Mouse (Mus musculus): ENCODE results near the gene Mmrn2.

GRCm38 (mm10) chr14:34410716-34411115 is 35.5 kb downstream of the Mmrn2 start:
- TF ChIP-seq CTCF (IDR thresholded peaks at IDR 0.05; ENCODE audit: insufficient read depth, low read depth, low read length) (no peak), POLR2A (IDR thresholded peaks at IDR 0.05; ENCODE audit: insufficient read depth, low read depth, low read length) (no peak)

All from olfactory bulb, adult 2 months (tissue).